Mouse (Mus musculus): ENCODE results near the gene Mxi1. TPM values are rescaled to one million over a fixed set of nuclear protein-coding genes. Genes with fewer than 3 reads are reported as not detected.

Mxi1 gene
- polyA plus RNA-seq, 1 experiment: 41.7 TPM

GRCm38 (mm10) chr19:53312336-53312871 lies 2.1 kb downstream of the Mxi1 start:
- Histone ChIP-seq H3K4me3 (ENCODE audit: insufficient read depth, low read depth, low read length) (peak overlapping the region; percentile 82), H3K27ac (ENCODE audit: insufficient read depth, low read depth, low read length) (peak overlapping the region; percentile 90), H3K4me1 (ENCODE audit: control insufficient read depth, insufficient read depth, low read length) (no peaks in the 10 kb centered on the region), H3K27me3 (replicated peaks; ENCODE audit: control insufficient read depth, insufficient read depth, low read length) (no peaks in the 10 kb centered on the region), H3K36me3 (ENCODE audit: control insufficient read depth, insufficient read depth, low read length) (no peaks in the 10 kb centered on the region)
- DNase-seq: peak; percentile 62
- TF ChIP-seq CTCF (conservative IDR thresholded peaks at IDR 0.05; ENCODE audit: insufficient read depth, insufficient read length, low read depth, low read length): no peak
- TF ChIP-seq POLR2A (IDR thresholded peaks at IDR 0.05; ENCODE audit: low read depth, low read length): no peak
- WGBS: under 1% methylated on average over 26 of the region's 26 CpGs

- peak; percentile 60 for DNase-seq
- WGBS: under 1% methylated on average over 63 of the region's 63 CpGs
- H3K27ac ChIP-seq (ENCODE audit: insufficient read depth, low read depth, low read length): peak overlapping the region; percentile 65
- H3K4me1 ChIP-seq (ENCODE audit: control insufficient read depth, insufficient read depth, low read length): no peaks in the 10 kb centered on the region
- H3K27me3 ChIP-seq (replicated peaks; ENCODE audit: control insufficient read depth, insufficient read depth, low read length): no peaks in the 10 kb centered on the region
- H3K4me3 ChIP-seq (ENCODE audit: insufficient read depth, low read depth, low read length): peak overlapping the region; percentile 82
- TF ChIP-seq POLR2A (IDR thresholded peaks at IDR 0.05; ENCODE audit: low read depth, low read length): no peak
- TF ChIP-seq CTCF (conservative IDR thresholded peaks at IDR 0.05; ENCODE audit: insufficient read depth, insufficient read length, low read depth, low read length): no peak
- no peaks in the 10 kb centered on the region for H3K36me3 ChIP-seq (ENCODE audit: control insufficient read depth, insufficient read depth, low read length)
Measured at GRCm38 (mm10) chr19:53312951-53313683, 2.8 kb downstream of the Mxi1 start.

GRCm38 (mm10) chr19:53313684-53314443 lies 3.5 kb downstream of the Mxi1 start:
- no peaks in the 10 kb centered on the region for H3K27me3 ChIP-seq (replicated peaks; ENCODE audit: control insufficient read depth, insufficient read depth, low read length)
- H3K36me3 ChIP-seq (ENCODE audit: control insufficient read depth, insufficient read depth, low read length): no peaks in the 10 kb centered on the region
- 1% methylated on average over 52 of the region's 52 CpGs for WGBS
- no peak for TF ChIP-seq CTCF (conservative IDR thresholded peaks at IDR 0.05; ENCODE audit: insufficient read depth, insufficient read length, low read depth, low read length)
- no peak for TF ChIP-seq POLR2A (IDR thresholded peaks at IDR 0.05; ENCODE audit: low read depth, low read length)
- peak; percentile 100 for DNase-seq
- peak overlapping the region; percentile 82 for H3K4me3 ChIP-seq (ENCODE audit: insufficient read depth, low read depth, low read length)
- peak overlapping the region; percentile 84 for H3K27ac ChIP-seq (ENCODE audit: insufficient read depth, low read depth, low read length)
- no peaks in the 10 kb centered on the region; the same call in 1 of the 2 replicates for H3K4me1 ChIP-seq (ENCODE audit: control insufficient read depth, insufficient read depth, low read length)

GRCm38 (mm10) chr19:53314530-53315208 lies 4.4 kb downstream of the Mxi1 start:
- H3K4me1 ChIP-seq (ENCODE audit: control insufficient read depth, insufficient read depth, low read length): no peaks in the 10 kb centered on the region; the same call in 1 of the 2 replicates
- peak overlapping the region; percentile 54 for H3K4me3 ChIP-seq (ENCODE audit: insufficient read depth, low read depth, low read length)
- no peaks in the 10 kb centered on the region for H3K36me3 ChIP-seq (ENCODE audit: control insufficient read depth, insufficient read depth, low read length)
- TF ChIP-seq CTCF (conservative IDR thresholded peaks at IDR 0.05; ENCODE audit: insufficient read depth, insufficient read length, low read depth, low read length): no peak
- no peak for TF ChIP-seq POLR2A (IDR thresholded peaks at IDR 0.05; ENCODE audit: low read depth, low read length)
- peak overlapping the region; percentile 84 for H3K27ac ChIP-seq (ENCODE audit: insufficient read depth, low read depth, low read length)
- 40% methylated on average over 16 of the region's 16 CpGs for WGBS
- no peak for DNase-seq
- H3K27me3 ChIP-seq (replicated peaks; ENCODE audit: control insufficient read depth, insufficient read depth, low read length): no peaks in the 10 kb centered on the region

- no peaks in the 10 kb centered on the region; the same call in 1 of the 2 replicates for H3K4me1 ChIP-seq (ENCODE audit: control insufficient read depth, insufficient read depth, low read length)
- whole genome bisulfite sequencing: 85% methylated on average over 7 of the region's 7 CpGs
- no peak overlapping the region for H3K4me3 ChIP-seq (ENCODE audit: insufficient read depth, low read depth, low read length)
- H3K27me3 ChIP-seq (replicated peaks; ENCODE audit: control insufficient read depth, insufficient read depth, low read length): no peaks in the 10 kb centered on the region
- TF ChIP-seq POLR2A (IDR thresholded peaks at IDR 0.05; ENCODE audit: low read depth, low read length): no peak
- TF ChIP-seq CTCF (conservative IDR thresholded peaks at IDR 0.05; ENCODE audit: insufficient read depth, insufficient read length, low read depth, low read length): no peak
- no peak for DNase-seq
- no peak overlapping the region for H3K27ac ChIP-seq (ENCODE audit: insufficient read depth, low read depth, low read length)
- no peaks in the 10 kb centered on the region for H3K36me3 ChIP-seq (ENCODE audit: control insufficient read depth, insufficient read depth, low read length)
Measured at GRCm38 (mm10) chr19:53315209-53315654, 4.9 kb downstream of the Mxi1 start.

- H3K4me1 ChIP-seq (ENCODE audit: control insufficient read depth, insufficient read depth, low read length): no peaks in the 10 kb centered on the region; the same call in 1 of the 2 replicates
- TF ChIP-seq POLR2A (IDR thresholded peaks at IDR 0.05; ENCODE audit: low read depth, low read length) (no peak), CTCF (conservative IDR thresholded peaks at IDR 0.05; ENCODE audit: insufficient read depth, insufficient read length, low read depth, low read length) (no peak)
- no peaks in the 10 kb centered on the region for H3K36me3 ChIP-seq (ENCODE audit: control insufficient read depth, insufficient read depth, low read length)
- DNase-seq: no peak
- no peaks in the 10 kb centered on the region for H3K27me3 ChIP-seq (replicated peaks; ENCODE audit: control insufficient read depth, insufficient read depth, low read length)
- no peak overlapping the region for H3K4me3 ChIP-seq (ENCODE audit: insufficient read depth, low read depth, low read length)
- WGBS: 88% methylated on average over 8 of the region's 8 CpGs
- H3K27ac ChIP-seq (ENCODE audit: insufficient read depth, low read depth, low read length): no peak overlapping the region
Measured at GRCm38 (mm10) chr19:53316105-53316504, 5.8 kb downstream of the Mxi1 start.

Data from kidney, adult 2 months (tissue).